Mouse (Mus musculus): Measurements from ENCODE around the gene Dnajc15.

Gene Dnajc15

DNA sequence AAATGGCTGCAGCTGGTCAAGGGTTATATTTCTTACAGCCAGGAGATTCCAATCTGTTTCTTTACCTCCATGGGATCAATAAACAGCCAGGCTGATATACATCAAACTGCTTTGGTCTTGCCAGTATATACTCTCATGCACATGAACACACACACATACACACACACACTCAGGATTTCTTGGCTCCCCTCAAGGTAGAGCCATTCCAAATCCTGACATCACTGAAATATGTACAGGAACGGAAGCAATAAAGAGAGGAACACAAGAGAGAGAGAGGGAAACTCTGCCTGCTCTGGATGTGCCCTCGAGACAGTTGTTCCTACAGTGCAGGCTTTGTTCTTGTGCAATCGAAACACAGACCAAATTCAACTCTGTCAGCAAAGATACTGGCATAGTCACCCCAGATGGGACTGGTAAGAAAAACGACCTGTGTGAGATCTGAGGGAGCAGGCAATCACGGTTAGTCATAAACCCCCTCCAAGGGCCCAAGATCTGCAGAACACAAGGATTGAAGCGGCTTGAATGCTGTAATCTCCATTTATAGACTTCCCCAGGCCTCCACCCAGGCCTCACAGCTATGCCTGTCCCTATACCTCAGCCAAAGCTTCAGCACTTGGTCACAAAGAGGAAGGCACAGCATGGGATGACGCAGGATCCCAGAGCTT is 80.5 kb downstream of the Dnajc15 start:
- no peak for DNase-seq

DNA sequence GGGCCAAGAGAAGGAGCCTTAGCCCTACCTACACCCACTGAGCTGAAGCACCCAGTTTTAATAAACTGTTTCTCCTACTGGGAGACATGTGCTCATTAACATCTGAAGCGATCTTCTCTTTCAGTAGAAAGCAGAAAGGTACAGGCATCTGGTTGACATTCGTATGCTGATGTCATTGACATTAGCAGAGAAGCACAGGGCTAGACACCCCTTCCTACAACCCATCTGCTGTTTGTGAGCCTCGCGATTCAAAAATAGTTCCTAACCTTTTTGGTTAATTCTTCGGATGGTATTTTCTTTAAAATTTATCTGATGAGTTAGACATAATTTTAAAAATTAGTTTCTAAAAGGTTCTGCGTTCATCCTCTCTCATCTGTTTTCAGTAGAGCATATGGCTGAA is 81.9 kb downstream of the Dnajc15 start:
- DNase-seq, result no peak

GRCm38 (mm10) chr14:77783217-77783616 is 91.7 kb downstream of the Dnajc15 start:
- no peak for DNase-seq

DNA sequence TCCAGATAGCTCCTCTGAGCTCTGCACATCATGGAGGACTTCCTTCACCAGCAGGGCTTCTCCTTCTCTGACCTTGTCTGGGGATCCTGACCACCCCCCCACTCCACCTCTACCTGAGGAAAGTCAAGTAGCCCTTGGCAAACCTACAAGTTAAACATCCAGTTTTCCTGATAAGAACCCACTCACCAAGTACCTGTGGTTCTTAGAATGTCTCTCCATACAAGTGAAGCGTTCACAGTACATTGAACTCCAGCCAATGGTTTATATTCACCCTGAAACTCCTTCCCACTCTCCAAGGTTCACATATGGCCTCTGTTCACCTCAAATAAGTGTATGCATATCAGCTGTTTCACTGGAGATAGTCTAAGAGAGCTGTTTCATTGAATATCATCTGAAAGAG is 97.6 kb downstream of the Dnajc15 start:
- DNase-seq, result no peak

DNA sequence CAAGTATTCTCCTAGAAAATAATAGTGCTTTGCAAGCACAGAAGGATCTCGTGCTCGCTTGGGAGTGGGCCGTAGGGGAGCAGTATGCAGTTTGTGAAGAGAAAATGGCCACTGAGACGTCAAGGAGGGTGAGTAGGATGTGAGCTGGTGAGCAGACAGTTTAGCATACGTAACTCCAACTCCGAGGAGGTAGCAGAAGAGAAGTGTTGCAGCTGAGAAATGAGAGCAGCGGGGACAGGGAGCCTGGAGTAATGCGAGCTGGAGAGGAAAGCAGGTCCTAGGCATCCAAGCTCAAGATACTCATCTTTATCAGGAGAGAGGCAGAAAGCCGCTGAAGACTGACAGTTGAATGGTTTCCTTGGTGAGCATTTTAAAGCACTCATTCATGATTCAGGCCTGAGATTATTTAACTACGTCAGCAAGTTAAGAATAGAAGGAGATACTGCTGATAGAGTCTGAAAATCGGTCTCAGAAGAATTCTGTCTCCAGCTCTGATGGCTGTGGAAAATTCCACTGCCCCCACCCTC is 98.9 kb downstream of the Dnajc15 start:
- DNase-seq, result no peak

GRCm38 (mm10) chr14:77773331-77773730 is 101.6 kb downstream of the Dnajc15 start:
- no peak for DNase-seq

GRCm38 (mm10) chr14:77771626-77772025 is 103.3 kb downstream of the Dnajc15 start:
- no peak for DNase-seq

All from right cerebral cortex, postnatal 4 days (tissue).